Mouse (Mus musculus): ENCODE results near the gene Amotl1. TPM values are rescaled to one million over a fixed set of nuclear protein-coding genes. Genes with fewer than 3 reads are reported as not detected.

Amotl1 gene
- polyA plus RNA-seq, 1 experiment from 2014 or later: 2.4 TPM

DNA sequence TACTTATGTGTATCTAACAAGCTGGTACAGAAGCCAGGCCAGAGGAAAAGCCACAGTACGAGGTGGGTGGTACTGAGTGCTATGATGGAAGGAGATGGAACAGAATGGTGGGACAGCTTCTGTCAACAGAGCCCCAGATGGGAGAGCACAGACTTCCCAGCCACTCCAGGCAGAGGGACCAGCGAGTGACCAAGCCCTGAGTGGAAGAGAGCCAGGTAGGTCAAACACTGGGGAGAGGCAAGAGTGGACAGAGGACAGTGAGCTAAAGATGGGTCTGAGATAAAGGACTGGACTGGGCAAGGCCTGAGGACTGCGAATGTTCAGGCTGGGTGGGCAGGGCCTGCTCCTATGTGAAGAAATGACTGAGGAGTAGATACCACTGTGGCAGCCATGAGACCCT is 23.5 kb upstream of the Amotl1 start:
- WGBS (ENCODE audit: insufficient replicate concordance): 59% methylated on average over 3 of the region's 3 CpGs
- Histone ChIP-seq H3K27ac (ENCODE audit: low read length) (no peak overlapping the region), H3K4me2 (ENCODE audit: low read depth, low read length) (no peak overlapping the region), H3K36me3 (ENCODE audit: control insufficient read depth, insufficient read depth) (no peaks in the 10 kb centered on the region), H3K9me3 (replicated peaks; ENCODE audit: control insufficient read depth, low read length) (no peaks in the 10 kb centered on the region), H3K9ac (ENCODE audit: low read depth, low read length) (no peak overlapping the region), H3K27me3 (ENCODE audit: control insufficient read depth, insufficient read depth, low read depth, low read length) (no peaks in the 10 kb centered on the region), H3K4me3 (ENCODE audit: low read depth, low read length) (no peak overlapping the region), H3K4me1 (ENCODE audit: control insufficient read depth, low read depth, low read length) (no peaks in the 10 kb centered on the region)
- no peak for ATAC-seq (ENCODE audit: low read depth)

DNA sequence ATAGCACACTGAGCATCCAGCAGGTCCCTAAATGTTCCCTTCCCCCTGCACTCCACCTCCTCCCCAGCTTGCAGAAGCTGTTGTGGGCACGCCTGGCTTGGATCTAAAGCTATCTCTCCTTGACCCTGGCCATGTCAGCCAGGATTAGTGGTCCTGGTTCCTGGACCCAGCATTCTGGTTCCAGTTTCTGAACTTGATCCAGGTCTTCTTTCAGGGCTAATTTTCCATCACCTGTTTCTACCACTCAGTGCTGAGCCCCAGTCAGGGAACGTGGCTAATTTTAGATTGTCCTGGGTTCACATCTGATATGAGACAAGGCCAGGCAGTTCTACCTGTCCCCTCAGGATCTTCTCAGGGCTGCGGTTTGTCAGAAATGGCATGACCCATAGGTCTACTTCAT is 21.2 kb upstream of the Amotl1 start:
- Histone ChIP-seq H3K9me3 (replicated peaks; ENCODE audit: control insufficient read depth, low read length) (no peaks in the 10 kb centered on the region), H3K4me1 (ENCODE audit: control insufficient read depth, low read depth, low read length) (no peaks in the 10 kb centered on the region), H3K9ac (ENCODE audit: low read depth, low read length) (no peak overlapping the region), H3K27me3 (ENCODE audit: control insufficient read depth, insufficient read depth, low read depth, low read length) (no peaks in the 10 kb centered on the region), H3K27ac (ENCODE audit: low read length) (no peak overlapping the region), H3K4me2 (ENCODE audit: low read depth, low read length) (no peak overlapping the region), H3K4me3 (ENCODE audit: low read depth, low read length) (no peak overlapping the region), H3K36me3 (ENCODE audit: control insufficient read depth, insufficient read depth) (no peaks in the 10 kb centered on the region)
- 54% methylated on average over 3 of the region's 3 CpGs for WGBS (ENCODE audit: insufficient replicate concordance)
- ATAC-seq (ENCODE audit: low read depth): no peak

DNA sequence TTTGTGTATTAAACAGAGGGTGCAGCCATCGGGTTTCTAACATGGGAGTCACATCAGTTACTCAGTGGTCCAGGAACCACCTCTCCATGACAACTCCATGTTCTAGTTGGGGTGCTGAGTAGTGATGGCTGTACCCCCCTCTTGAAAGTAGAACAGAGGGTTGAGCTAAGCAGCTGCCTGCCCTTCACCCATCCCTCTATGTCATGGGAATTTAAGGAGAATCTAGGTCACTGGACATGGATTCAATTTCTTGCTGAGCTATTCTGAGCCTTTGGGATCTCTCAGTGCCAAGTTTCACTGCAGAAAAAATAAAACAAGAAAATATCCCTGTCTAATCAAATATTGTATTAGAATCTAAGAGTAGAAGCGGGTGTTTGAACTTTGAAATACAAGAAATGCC is 18.7 kb upstream of the Amotl1 start:
- no peak overlapping the region for H3K9ac ChIP-seq (ENCODE audit: low read depth, low read length)
- no peaks in the 10 kb centered on the region for H3K9me3 ChIP-seq (replicated peaks; ENCODE audit: control insufficient read depth, low read length)
- H3K4me2 ChIP-seq (ENCODE audit: low read depth, low read length): no peak overlapping the region
- ATAC-seq (ENCODE audit: low read depth): no peak
- no peak overlapping the region for H3K4me3 ChIP-seq (ENCODE audit: low read depth, low read length)
- no peaks in the 10 kb centered on the region for H3K36me3 ChIP-seq (ENCODE audit: control insufficient read depth, insufficient read depth)
- H3K27me3 ChIP-seq (ENCODE audit: control insufficient read depth, insufficient read depth, low read depth, low read length): no peaks in the 10 kb centered on the region
- 58% methylated on average over 2 of the region's 2 CpGs for WGBS (ENCODE audit: insufficient replicate concordance)
- no peaks in the 10 kb centered on the region for H3K4me1 ChIP-seq (ENCODE audit: control insufficient read depth, low read depth, low read length)
- no peak overlapping the region for H3K27ac ChIP-seq (ENCODE audit: low read length)

DNA sequence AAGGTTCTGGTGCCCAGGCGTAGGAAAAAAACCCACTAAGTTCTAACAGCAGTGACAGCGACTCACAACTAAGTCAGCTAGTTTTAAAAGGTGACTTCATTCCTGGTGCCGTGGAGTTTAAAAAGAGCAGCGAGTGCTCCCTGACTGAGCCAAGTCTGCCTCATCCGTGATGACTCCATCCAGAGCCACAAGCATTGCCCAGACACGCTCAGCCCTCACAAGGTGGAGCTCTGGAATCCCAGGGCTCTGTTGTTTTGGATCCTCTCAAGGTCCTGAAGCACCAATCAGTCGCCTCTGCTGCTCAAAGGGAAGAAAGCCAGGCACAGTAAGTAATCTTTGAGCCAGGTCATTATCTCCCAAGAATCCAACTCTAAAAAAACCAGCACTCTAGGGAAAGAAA is 18.0 kb upstream of the Amotl1 start:
- no peaks in the 10 kb centered on the region for H3K9me3 ChIP-seq (replicated peaks; ENCODE audit: control insufficient read depth, low read length)
- H3K36me3 ChIP-seq (ENCODE audit: control insufficient read depth, insufficient read depth): no peaks in the 10 kb centered on the region
- no peak overlapping the region for H3K9ac ChIP-seq (ENCODE audit: low read depth, low read length)
- no peaks in the 10 kb centered on the region for H3K27me3 ChIP-seq (ENCODE audit: control insufficient read depth, insufficient read depth, low read depth, low read length)
- H3K4me1 ChIP-seq (ENCODE audit: control insufficient read depth, low read depth, low read length): no peaks in the 10 kb centered on the region
- H3K4me3 ChIP-seq (ENCODE audit: low read depth, low read length): no peak overlapping the region
- WGBS (ENCODE audit: insufficient replicate concordance): 55% methylated on average over 7 of the region's 7 CpGs
- no peak overlapping the region for H3K4me2 ChIP-seq (ENCODE audit: low read depth, low read length)
- no peak for ATAC-seq (ENCODE audit: low read depth)
- no peak overlapping the region for H3K27ac ChIP-seq (ENCODE audit: low read length)

DNA sequence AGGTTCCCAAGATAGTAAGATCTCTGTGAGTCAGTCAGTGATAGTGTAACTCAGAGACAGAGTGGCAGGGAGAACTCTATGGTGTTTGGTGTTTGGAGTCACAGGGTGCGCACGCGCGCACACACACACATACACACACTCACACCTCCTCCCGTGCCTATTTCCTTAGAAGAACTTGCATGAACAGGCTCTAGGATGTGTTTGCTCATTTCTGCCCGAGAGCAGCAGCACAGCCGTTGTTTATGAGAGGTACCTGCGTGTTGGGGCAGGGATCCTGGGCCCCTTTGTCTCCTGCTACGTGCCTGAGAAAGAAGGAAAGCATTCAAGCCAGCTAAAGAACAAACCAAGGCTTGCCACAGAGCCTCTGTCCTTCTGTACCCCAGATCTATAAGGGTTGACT is 17.3 kb upstream of the Amotl1 start:
- Histone ChIP-seq H3K27me3 (ENCODE audit: control insufficient read depth, insufficient read depth, low read depth, low read length) (no peaks in the 10 kb centered on the region), H3K9me3 (replicated peaks; ENCODE audit: control insufficient read depth, low read length) (no peaks in the 10 kb centered on the region), H3K4me3 (ENCODE audit: low read depth, low read length) (no peak overlapping the region), H3K27ac (ENCODE audit: low read length) (no peak overlapping the region), H3K4me1 (ENCODE audit: control insufficient read depth, low read depth, low read length) (no peaks in the 10 kb centered on the region), H3K4me2 (ENCODE audit: low read depth, low read length) (no peak overlapping the region), H3K36me3 (ENCODE audit: control insufficient read depth, insufficient read depth) (no peaks in the 10 kb centered on the region), H3K9ac (ENCODE audit: low read depth, low read length) (no peak overlapping the region)
- WGBS (ENCODE audit: insufficient replicate concordance): 66% methylated on average over 9 of the region's 9 CpGs
- ATAC-seq (ENCODE audit: low read depth): no peak

DNA sequence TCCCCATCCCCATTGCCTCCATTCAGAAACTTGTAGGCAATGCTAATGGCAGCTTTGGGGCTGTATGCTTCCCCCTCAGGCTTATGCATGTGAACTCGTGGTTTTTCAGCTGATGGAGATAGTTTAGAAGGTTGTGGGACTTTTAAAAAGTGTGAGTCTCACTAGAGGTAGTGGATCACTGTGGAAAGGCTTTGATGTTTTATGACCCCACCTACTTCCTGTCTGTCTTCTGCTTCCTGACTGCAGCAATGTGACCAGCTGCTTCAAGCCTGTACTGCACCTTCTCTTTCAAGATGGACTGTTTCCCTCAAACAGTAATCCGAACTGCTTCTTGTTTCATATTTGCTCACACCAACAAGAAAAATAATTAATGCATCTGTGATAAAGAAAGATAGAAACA is 13.1 kb upstream of the Amotl1 start:
- H3K36me3 ChIP-seq (ENCODE audit: control insufficient read depth, insufficient read depth): no peaks in the 10 kb centered on the region
- no peak overlapping the region for H3K4me2 ChIP-seq (ENCODE audit: low read depth, low read length)
- WGBS (ENCODE audit: insufficient replicate concordance): 10% methylated on average over 2 of the region's 2 CpGs
- H3K9ac ChIP-seq (ENCODE audit: low read depth, low read length): no peak overlapping the region
- H3K27ac ChIP-seq (ENCODE audit: low read length): no peak overlapping the region
- no peaks in the 10 kb centered on the region for H3K4me1 ChIP-seq (ENCODE audit: control insufficient read depth, low read depth, low read length)
- no peak for ATAC-seq (ENCODE audit: low read depth)
- H3K9me3 ChIP-seq (replicated peaks; ENCODE audit: control insufficient read depth, low read length): no peaks in the 10 kb centered on the region
- no peak overlapping the region for H3K4me3 ChIP-seq (ENCODE audit: low read depth, low read length)
- H3K27me3 ChIP-seq (ENCODE audit: control insufficient read depth, insufficient read depth, low read depth, low read length): no peaks in the 10 kb centered on the region

DNA sequence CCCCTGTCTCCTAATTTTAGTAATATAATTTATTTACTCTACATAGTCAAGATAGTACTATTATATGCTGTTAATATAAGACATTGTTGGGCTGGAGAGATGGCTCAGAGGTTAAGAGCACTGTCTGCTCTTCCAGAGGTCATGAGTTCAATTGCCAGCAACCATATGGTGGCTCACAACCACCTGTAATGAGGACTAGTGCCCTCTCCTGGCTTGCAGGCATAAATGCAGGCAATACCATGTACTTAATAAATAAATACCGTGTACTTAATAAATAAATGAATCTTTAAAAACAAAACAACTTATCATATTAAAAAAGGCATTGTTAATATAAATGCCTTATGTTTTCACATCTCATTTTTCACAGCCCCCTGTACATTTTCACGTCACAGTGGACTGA is 9.2 kb upstream of the Amotl1 start:
- Histone ChIP-seq H3K4me1 (ENCODE audit: control insufficient read depth, low read depth, low read length) (no peaks in the 10 kb centered on the region), H3K9ac (ENCODE audit: low read depth, low read length) (no peak overlapping the region), H3K4me2 (ENCODE audit: low read depth, low read length) (no peak overlapping the region), H3K9me3 (replicated peaks; ENCODE audit: control insufficient read depth, low read length) (no peaks in the 10 kb centered on the region), H3K4me3 (ENCODE audit: low read depth, low read length) (no peak overlapping the region), H3K27ac (ENCODE audit: low read length) (no peak overlapping the region), H3K36me3 (ENCODE audit: control insufficient read depth, insufficient read depth) (no peaks in the 10 kb centered on the region), H3K27me3 (ENCODE audit: control insufficient read depth, insufficient read depth, low read depth, low read length) (no peaks in the 10 kb centered on the region)
- WGBS (ENCODE audit: insufficient replicate concordance): 53% methylated on average over 2 of the region's 2 CpGs
- ATAC-seq (ENCODE audit: low read depth): no peak

DNA sequence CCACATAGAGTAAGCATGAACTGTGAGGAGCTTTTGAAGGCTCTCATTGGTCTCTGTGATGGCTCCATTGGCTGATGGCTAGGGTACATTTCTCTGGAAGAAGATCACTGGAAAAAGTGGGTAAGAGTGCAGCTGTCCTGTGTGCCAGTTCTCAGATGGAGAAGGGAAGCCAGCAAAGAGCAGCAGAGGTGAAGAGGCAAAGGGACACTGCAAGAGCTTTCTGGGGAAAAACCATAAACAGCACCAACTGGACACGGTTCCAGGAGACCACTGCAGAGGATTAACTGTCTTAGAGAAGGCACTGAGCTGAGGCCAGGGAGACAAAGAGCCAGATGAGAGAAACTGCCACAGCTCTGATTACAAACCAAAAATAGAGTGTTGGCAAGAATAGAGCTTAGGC is 7.9 kb upstream of the Amotl1 start:
- WGBS (ENCODE audit: insufficient replicate concordance): 41% methylated on average over 1 of the region's 1 CpGs
- ATAC-seq (ENCODE audit: low read depth): no peak
- H3K9ac ChIP-seq (ENCODE audit: low read depth, low read length): no peak overlapping the region

DNA sequence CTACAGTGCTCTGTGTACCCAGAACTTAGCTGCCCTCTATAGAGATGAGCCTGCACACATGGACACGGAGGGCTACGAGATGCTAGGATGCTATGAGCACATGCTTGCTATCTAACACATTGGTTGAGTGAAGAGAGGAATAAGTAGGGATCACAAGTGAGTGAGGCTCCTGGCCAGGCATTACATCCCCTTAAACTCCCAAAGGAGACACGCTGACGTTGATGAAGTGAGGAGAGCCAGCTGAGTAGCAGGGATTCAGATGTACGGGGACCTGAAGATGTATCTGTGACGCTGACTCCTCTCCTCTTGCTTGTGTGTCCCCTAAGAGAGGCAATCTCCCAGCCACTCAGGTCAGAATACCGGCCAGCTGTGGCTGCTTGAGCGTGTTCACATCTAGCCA is 3.0 kb upstream of the Amotl1 start:
- H3K9ac ChIP-seq (ENCODE audit: low read depth, low read length): no peak overlapping the region
- H3K4me1 ChIP-seq (ENCODE audit: control insufficient read depth, low read depth, low read length): no peaks in the 10 kb centered on the region
- WGBS (ENCODE audit: insufficient replicate concordance): 60% methylated on average over 8 of the region's 8 CpGs
- H3K9me3 ChIP-seq (replicated peaks; ENCODE audit: control insufficient read depth, low read length): no peaks in the 10 kb centered on the region
- no peak overlapping the region for H3K4me2 ChIP-seq (ENCODE audit: low read depth, low read length)
- H3K4me3 ChIP-seq (ENCODE audit: low read depth, low read length): no peak overlapping the region
- H3K27ac ChIP-seq (ENCODE audit: low read length): no peak overlapping the region
- H3K36me3 ChIP-seq (ENCODE audit: control insufficient read depth, insufficient read depth): no peaks in the 10 kb centered on the region
- ATAC-seq (ENCODE audit: low read depth): no peak
- H3K27me3 ChIP-seq (ENCODE audit: control insufficient read depth, insufficient read depth, low read depth, low read length): no peaks in the 10 kb centered on the region

More for the DNA sequence above, 7.9 kb upstream of the Amotl1 start:
- no peak overlapping the region for H3K27ac ChIP-seq (ENCODE audit: low read length)
- H3K36me3 ChIP-seq (ENCODE audit: control insufficient read depth, insufficient read depth): no peaks in the 10 kb centered on the region
- no peak overlapping the region for H3K4me3 ChIP-seq (ENCODE audit: low read depth, low read length)
- H3K9me3 ChIP-seq (replicated peaks; ENCODE audit: control insufficient read depth, low read length): no peaks in the 10 kb centered on the region
- no peaks in the 10 kb centered on the region for H3K27me3 ChIP-seq (ENCODE audit: control insufficient read depth, insufficient read depth, low read depth, low read length)
- no peak overlapping the region for H3K4me2 ChIP-seq (ENCODE audit: low read depth, low read length)
- no peaks in the 10 kb centered on the region for H3K4me1 ChIP-seq (ENCODE audit: control insufficient read depth, low read depth, low read length)

DNA sequence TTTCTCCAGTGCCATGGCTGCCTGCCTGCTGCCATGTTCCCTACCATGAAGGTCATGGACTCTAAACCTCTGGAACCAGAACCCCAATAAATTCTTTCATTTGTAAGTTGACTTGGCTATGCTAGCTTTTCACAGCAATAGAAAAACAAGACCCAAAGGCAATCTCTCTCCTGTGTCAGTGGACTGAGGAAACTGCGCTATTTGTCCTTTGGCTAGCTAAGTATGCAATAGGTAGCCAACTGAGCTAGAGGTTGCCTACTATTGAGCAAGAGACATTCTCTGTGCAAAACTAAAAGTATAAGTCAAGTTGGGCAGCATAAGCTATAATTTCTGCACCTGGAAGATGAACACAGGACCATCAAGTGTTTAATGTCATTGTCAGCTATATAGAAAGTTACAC is 1.8 kb upstream of the Amotl1 start:
- Histone ChIP-seq H3K27ac (ENCODE audit: low read length) (no peak overlapping the region), H3K4me1 (ENCODE audit: control insufficient read depth, low read depth, low read length) (no peaks in the 10 kb centered on the region), H3K4me3 (ENCODE audit: low read depth, low read length) (no peak overlapping the region), H3K27me3 (ENCODE audit: control insufficient read depth, insufficient read depth, low read depth, low read length) (no peaks in the 10 kb centered on the region), H3K36me3 (ENCODE audit: control insufficient read depth, insufficient read depth) (no peaks in the 10 kb centered on the region), H3K9ac (ENCODE audit: low read depth, low read length) (no peak overlapping the region), H3K4me2 (ENCODE audit: low read depth, low read length) (no peak overlapping the region), H3K9me3 (replicated peaks; ENCODE audit: control insufficient read depth, low read length) (no peaks in the 10 kb centered on the region)
- no peak for ATAC-seq (ENCODE audit: low read depth)
- WGBS (ENCODE audit: insufficient replicate concordance): 69% methylated on average over 1 of the region's 1 CpGs

All from liver, embryonic 16.5 days (tissue).